Mouse (Mus musculus): ENCODE data around the gene Mad1l1. TPM values are rescaled to one million over a fixed set of nuclear protein-coding genes. Genes with fewer than 3 reads are reported as not detected.

The Mad1l1 gene
- polyA plus RNA-seq, 2 experiments = 31.8 to 38.2 TPM

- Histone ChIP-seq H3K9ac (ENCODE audit: low read depth, low read length, severe bottlenecking) (peak overlapping the region; percentile 12; the same call in 1 of the 2 replicates), H3K36me3 (ENCODE audit: control insufficient read depth, insufficient read depth, low read length) (peaks cover 13% of the 10 kb centered on the region), H3K4me3 (replicated peaks; ENCODE audit: low read length) (no peak overlapping the region), H3K27me3 (ENCODE audit: control insufficient read depth, insufficient read depth, low read length) (no peaks in the 10 kb centered on the region), H3K4me1 (ENCODE audit: control insufficient read depth, insufficient read depth, low read length) (peaks cover 11% of the 10 kb centered on the region; the same call in 1 of the 2 replicates), H3K9me3 (ENCODE audit: control insufficient read depth, low read length) (no peaks in the 10 kb centered on the region), H3K27ac (replicated peaks; ENCODE audit: low read depth, low read length) (no peak overlapping the region), H3K4me2 (replicated peaks; ENCODE audit: low read depth, low read length, severe bottlenecking) (no peak overlapping the region)
- no peak for ATAC-seq (ENCODE audit: low FRiP score, low read depth)
- TF ChIP-seq POLR2A (IDR thresholded peaks at IDR 0.05; ENCODE audit: borderline replicate concordance, extremely low read depth, insufficient read depth, insufficient read length) = no peak
- 33% methylated on average over 3 of the region's 3 CpGs for WGBS
- no peak for DNase-seq (ENCODE audit: low spot score)
Observed at GRCm38 (mm10) chr5:140068051-140068450, 253.3 kb downstream of the Mad1l1 start.

- Histone ChIP-seq H3K4me1 (ENCODE audit: control insufficient read depth, insufficient read depth, low read length) (peaks cover 14% of the 10 kb centered on the region; the same call in 1 of the 2 replicates), H3K4me3 (replicated peaks; ENCODE audit: low read length) (no peak overlapping the region), H3K36me3 (ENCODE audit: control insufficient read depth, insufficient read depth, low read length) (peaks cover 13% of the 10 kb centered on the region), H3K27me3 (ENCODE audit: control insufficient read depth, insufficient read depth, low read length) (no peaks in the 10 kb centered on the region), H3K9me3 (ENCODE audit: control insufficient read depth, low read length) (no peaks in the 10 kb centered on the region), H3K9ac (ENCODE audit: low read depth, low read length, severe bottlenecking) (no peak overlapping the region), H3K4me2 (replicated peaks; ENCODE audit: low read depth, low read length, severe bottlenecking) (no peak overlapping the region), H3K27ac (replicated peaks; ENCODE audit: low read depth, low read length) (no peak overlapping the region)
- ATAC-seq (ENCODE audit: low FRiP score, low read depth) (no peak), DNase-seq (ENCODE audit: low spot score) (no peak)
- 37% methylated on average over 8 of the region's 8 CpGs for WGBS
- no peak for TF ChIP-seq POLR2A (IDR thresholded peaks at IDR 0.05; ENCODE audit: borderline replicate concordance, extremely low read depth, insufficient read depth, insufficient read length)
Observed at GRCm38 (mm10) chr5:140066769-140067168, 254.6 kb downstream of the Mad1l1 start.

GRCm38 (mm10) chr5:140066281-140066680 is 255.1 kb downstream of the Mad1l1 start:
- H3K4me2 ChIP-seq (replicated peaks; ENCODE audit: low read depth, low read length, severe bottlenecking) = no peak overlapping the region
- H3K36me3 ChIP-seq (ENCODE audit: control insufficient read depth, insufficient read depth, low read length) = peaks cover 13% of the 10 kb centered on the region
- no peaks in the 10 kb centered on the region for H3K9me3 ChIP-seq (ENCODE audit: control insufficient read depth, low read length)
- H3K27me3 ChIP-seq (ENCODE audit: control insufficient read depth, insufficient read depth, low read length) = no peaks in the 10 kb centered on the region
- H3K9ac ChIP-seq (ENCODE audit: low read depth, low read length, severe bottlenecking) = no peak overlapping the region
- no peak for ATAC-seq (ENCODE audit: low FRiP score, low read depth)
- no peak for DNase-seq (ENCODE audit: low spot score)
- no peak overlapping the region for H3K4me3 ChIP-seq (replicated peaks; ENCODE audit: low read length)
- H3K4me1 ChIP-seq (ENCODE audit: control insufficient read depth, insufficient read depth, low read length) = peaks cover 19% of the 10 kb centered on the region
- TF ChIP-seq POLR2A (IDR thresholded peaks at IDR 0.05; ENCODE audit: borderline replicate concordance, extremely low read depth, insufficient read depth, insufficient read length) = no peak
- no peak overlapping the region for H3K27ac ChIP-seq (replicated peaks; ENCODE audit: low read depth, low read length)

GRCm38 (mm10) chr5:140065281-140065945 is 255.9 kb downstream of the Mad1l1 start:
- no peaks in the 10 kb centered on the region for H3K9me3 ChIP-seq (ENCODE audit: control insufficient read depth, low read length)
- H3K4me3 ChIP-seq (replicated peaks; ENCODE audit: low read length) = no peak overlapping the region
- ATAC-seq (ENCODE audit: low FRiP score, low read depth) = no peak
- no peak for TF ChIP-seq POLR2A (IDR thresholded peaks at IDR 0.05; ENCODE audit: borderline replicate concordance, extremely low read depth, insufficient read depth, insufficient read length)
- no peak overlapping the region for H3K9ac ChIP-seq (ENCODE audit: low read depth, low read length, severe bottlenecking)
- H3K4me1 ChIP-seq (ENCODE audit: control insufficient read depth, insufficient read depth, low read length) = peaks cover 27% of the 10 kb centered on the region
- WGBS = 94% methylated on average over 11 of the region's 11 CpGs
- H3K4me2 ChIP-seq (replicated peaks; ENCODE audit: low read depth, low read length, severe bottlenecking) = no peak overlapping the region
- H3K36me3 ChIP-seq (ENCODE audit: control insufficient read depth, insufficient read depth, low read length) = peaks cover 13% of the 10 kb centered on the region
- no peak for DNase-seq (ENCODE audit: low spot score)
- H3K27ac ChIP-seq (replicated peaks; ENCODE audit: low read depth, low read length) = no peak overlapping the region
- no peaks in the 10 kb centered on the region for H3K27me3 ChIP-seq (ENCODE audit: control insufficient read depth, insufficient read depth, low read length)

GRCm38 (mm10) chr5:140064521-140064920 is 256.8 kb downstream of the Mad1l1 start:
- Histone ChIP-seq H3K36me3 (ENCODE audit: control insufficient read depth, insufficient read depth, low read length) (peaks cover 13% of the 10 kb centered on the region), H3K9ac (ENCODE audit: low read depth, low read length, severe bottlenecking) (no peak overlapping the region), H3K4me3 (replicated peaks; ENCODE audit: low read length) (no peak overlapping the region), H3K27me3 (ENCODE audit: control insufficient read depth, insufficient read depth, low read length) (no peaks in the 10 kb centered on the region), H3K4me1 (ENCODE audit: control insufficient read depth, insufficient read depth, low read length) (peaks cover 27% of the 10 kb centered on the region), H3K4me2 (replicated peaks; ENCODE audit: low read depth, low read length, severe bottlenecking) (no peak overlapping the region), H3K9me3 (ENCODE audit: control insufficient read depth, low read length) (no peaks in the 10 kb centered on the region), H3K27ac (replicated peaks; ENCODE audit: low read depth, low read length) (no peak overlapping the region)
- TF ChIP-seq POLR2A (IDR thresholded peaks at IDR 0.05; ENCODE audit: borderline replicate concordance, extremely low read depth, insufficient read depth, insufficient read length) = no peak
- ATAC-seq (ENCODE audit: low FRiP score, low read depth) = no peak
- DNase-seq (ENCODE audit: low spot score) = no peak
- whole genome bisulfite sequencing = 73% methylated on average over 4 of the region's 4 CpGs
